Mouse (Mus musculus): ENCODE measurements around the gene Thsd7a. TPM values are rescaled to one million over a fixed set of nuclear protein-coding genes. Genes with fewer than 3 reads are reported as not detected.

Thsd7a gene
- polyA plus RNA-seq, 1 experiment from 2014 or later = 1.2 TPM

- H3K27me3 ChIP-seq (ENCODE audit: low read depth, poor library complexity, severe bottlenecking) = no peaks in the 10 kb centered on the region
- no peak overlapping the region for H3K27ac ChIP-seq
- H3K9me3 ChIP-seq (replicated peaks) = no peaks in the 10 kb centered on the region
- DNase-seq (ENCODE audit: low spot score) = no peak
- H3K4me3 ChIP-seq = no peak overlapping the region
- WGBS = 70% methylated on average over 2 of the region's 2 CpGs
- H3K4me1 ChIP-seq = no peaks in the 10 kb centered on the region
- no peaks in the 10 kb centered on the region for H3K36me3 ChIP-seq
Observed at GRCm38 (mm10) chr6:12393574-12394380, 355.4 kb downstream of the Thsd7a start.

- no peaks in the 10 kb centered on the region for H3K36me3 ChIP-seq
- no peaks in the 10 kb centered on the region for H3K4me1 ChIP-seq
- WGBS = 92% methylated on average over 1 of the region's 1 CpGs
- H3K9me3 ChIP-seq (replicated peaks) = no peaks in the 10 kb centered on the region
- no peaks in the 10 kb centered on the region for H3K27me3 ChIP-seq (ENCODE audit: low read depth, poor library complexity, severe bottlenecking)
- no peak overlapping the region for H3K4me3 ChIP-seq
- no peak for DNase-seq (ENCODE audit: low spot score)
- H3K27ac ChIP-seq = no peak overlapping the region
Observed at GRCm38 (mm10) chr6:12386731-12387130, 362.5 kb downstream of the Thsd7a start.

GRCm38 (mm10) chr6:12385591-12385990 is 363.6 kb downstream of the Thsd7a start:
- Histone ChIP-seq H3K27ac (no peak overlapping the region), H3K4me3 (no peak overlapping the region), H3K4me1 (no peaks in the 10 kb centered on the region), H3K27me3 (ENCODE audit: low read depth, poor library complexity, severe bottlenecking) (no peaks in the 10 kb centered on the region), H3K36me3 (no peaks in the 10 kb centered on the region), H3K9me3 (replicated peaks) (no peaks in the 10 kb centered on the region)
- 87% methylated on average over 3 of the region's 3 CpGs for WGBS
- DNase-seq (ENCODE audit: low spot score) = no peak

- 93% methylated on average over 6 of the region's 6 CpGs for WGBS
- H3K36me3 ChIP-seq = no peaks in the 10 kb centered on the region
- no peak overlapping the region for H3K27ac ChIP-seq
- H3K9me3 ChIP-seq (replicated peaks) = no peaks in the 10 kb centered on the region
- H3K4me3 ChIP-seq = no peak overlapping the region
- no peak for DNase-seq (ENCODE audit: low spot score)
- no peaks in the 10 kb centered on the region for H3K27me3 ChIP-seq (ENCODE audit: low read depth, poor library complexity, severe bottlenecking)
- H3K4me1 ChIP-seq = no peaks in the 10 kb centered on the region
Observed at GRCm38 (mm10) chr6:12381136-12381778, 368.0 kb downstream of the Thsd7a start.

- H3K27ac ChIP-seq = no peak overlapping the region
- H3K27me3 ChIP-seq (ENCODE audit: low read depth, poor library complexity, severe bottlenecking) = no peaks in the 10 kb centered on the region
- no peak for DNase-seq (ENCODE audit: low spot score)
- H3K4me3 ChIP-seq = no peak overlapping the region
- H3K36me3 ChIP-seq = no peaks in the 10 kb centered on the region
- WGBS = 92% methylated on average over 2 of the region's 2 CpGs
- H3K4me1 ChIP-seq = no peaks in the 10 kb centered on the region
- H3K9me3 ChIP-seq (replicated peaks) = no peaks in the 10 kb centered on the region
Observed at GRCm38 (mm10) chr6:12380717-12381116, 368.5 kb downstream of the Thsd7a start.

GRCm38 (mm10) chr6:12358737-12359136 is 390.5 kb downstream of the Thsd7a start:
- Histone ChIP-seq H3K36me3 (no peaks in the 10 kb centered on the region), H3K27me3 (ENCODE audit: low read depth, poor library complexity, severe bottlenecking) (no peaks in the 10 kb centered on the region), H3K27ac (no peak overlapping the region), H3K4me3 (no peak overlapping the region), H3K4me1 (no peaks in the 10 kb centered on the region), H3K9me3 (replicated peaks) (no peaks in the 10 kb centered on the region)
- WGBS = 30% methylated on average over 2 of the region's 2 CpGs
- DNase-seq (ENCODE audit: low spot score) = no peak

- no peak overlapping the region for H3K27ac ChIP-seq
- no peaks in the 10 kb centered on the region for H3K36me3 ChIP-seq
- DNase-seq (ENCODE audit: low spot score) = no peak
- no peaks in the 10 kb centered on the region for H3K27me3 ChIP-seq (ENCODE audit: low read depth, poor library complexity, severe bottlenecking)
- H3K4me1 ChIP-seq = no peaks in the 10 kb centered on the region
- no peaks in the 10 kb centered on the region for H3K9me3 ChIP-seq (replicated peaks)
- H3K4me3 ChIP-seq = no peak overlapping the region
- 88% methylated on average over 2 of the region's 2 CpGs for WGBS
Observed at GRCm38 (mm10) chr6:12353573-12353972, 395.6 kb downstream of the Thsd7a start.

GRCm38 (mm10) chr6:12352165-12352719 is 397.0 kb downstream of the Thsd7a start:
- Histone ChIP-seq H3K4me1 (no peaks in the 10 kb centered on the region), H3K4me3 (no peak overlapping the region), H3K27ac (no peak overlapping the region), H3K27me3 (ENCODE audit: low read depth, poor library complexity, severe bottlenecking) (no peaks in the 10 kb centered on the region), H3K9me3 (replicated peaks) (no peaks in the 10 kb centered on the region), H3K36me3 (no peaks in the 10 kb centered on the region)
- WGBS = 73% methylated on average over 9 of the region's 9 CpGs
- DNase-seq (ENCODE audit: low spot score) = no peak

- Histone ChIP-seq H3K27me3 (ENCODE audit: low read depth, poor library complexity, severe bottlenecking) (no peaks in the 10 kb centered on the region), H3K9me3 (replicated peaks) (no peaks in the 10 kb centered on the region), H3K27ac (no peak overlapping the region), H3K4me1 (no peaks in the 10 kb centered on the region), H3K4me3 (no peak overlapping the region), H3K36me3 (no peaks in the 10 kb centered on the region)
- WGBS = 60% methylated on average over 5 of the region's 5 CpGs
- DNase-seq (ENCODE audit: low spot score) = no peak
Observed at GRCm38 (mm10) chr6:12350753-12351152, 398.5 kb downstream of the Thsd7a start.

GRCm38 (mm10) chr6:12349105-12349759 is 400.0 kb downstream of the Thsd7a start:
- WGBS = 80% methylated on average over 3 of the region's 3 CpGs
- Histone ChIP-seq H3K27ac (no peak overlapping the region), H3K36me3 (no peaks in the 10 kb centered on the region), H3K4me1 (no peaks in the 10 kb centered on the region), H3K4me3 (no peak overlapping the region), H3K9me3 (replicated peaks) (no peaks in the 10 kb centered on the region), H3K27me3 (ENCODE audit: low read depth, poor library complexity, severe bottlenecking) (no peaks in the 10 kb centered on the region)
- DNase-seq (ENCODE audit: low spot score) = no peak

GRCm38 (mm10) chr6:12348667-12349066 is 400.5 kb downstream of the Thsd7a start:
- H3K9me3 ChIP-seq (replicated peaks) = no peaks in the 10 kb centered on the region
- no peak overlapping the region for H3K27ac ChIP-seq

GRCm38 (mm10) chr6:12336590-12337584 is 412.3 kb downstream of the Thsd7a start:
- WGBS = 77% methylated on average over 14 of the region's 14 CpGs
- Histone ChIP-seq H3K4me1 (no peaks in the 10 kb centered on the region), H3K27me3 (ENCODE audit: low read depth, poor library complexity, severe bottlenecking) (no peaks in the 10 kb centered on the region), H3K36me3 (no peaks in the 10 kb centered on the region), H3K27ac (no peak overlapping the region), H3K9me3 (replicated peaks) (no peaks in the 10 kb centered on the region), H3K4me3 (no peak overlapping the region)
- no peak for DNase-seq (ENCODE audit: low spot score)

More at GRCm38 (mm10) chr6:12348667-12349066, 400.5 kb downstream of the Thsd7a start:
- no peaks in the 10 kb centered on the region for H3K36me3 ChIP-seq
- H3K4me3 ChIP-seq = no peak overlapping the region
- H3K27me3 ChIP-seq (ENCODE audit: low read depth, poor library complexity, severe bottlenecking) = no peaks in the 10 kb centered on the region
- no peak for DNase-seq (ENCODE audit: low spot score)
- no peaks in the 10 kb centered on the region for H3K4me1 ChIP-seq

Data from limb, embryonic 10.5 days (tissue).